Mouse (Mus musculus) heart, embryonic 10.5 days (tissue): Measurements from ENCODE around the gene Nradd. TPM values are rescaled to one million over a fixed set of nuclear protein-coding genes. Genes with fewer than 3 reads are reported as not detected.

Source experiments
- DNase-seq: peaks from one replicate; pipeline ENCODE4 v3.0.0-alpha.2; 2017; ENCODE audit warnings: low spot score
- H3K27ac ChIP-seq: fragments of 300-500 bp; sonication (generic); 2 replicates; pipeline ENCODE4 v1.5.1; 2016; ENCODE audit warnings: mild to moderate bottlenecking
- H3K27me3 ChIP-seq: fragments of 300-500 bp; sonication (generic); 2 replicates; pipeline ENCODE4 v1.6.1; 2016; ENCODE audit warnings: mild to moderate bottlenecking; ENCODE audit not compliant: poor library complexity, insufficient read depth, severe bottlenecking
- H3K36me3 ChIP-seq: fragments of 300-500 bp; sonication (generic); 2 replicates; pipeline ENCODE4 v1.6.1; 2016; ENCODE audit warnings: mild to moderate bottlenecking, moderate library complexity
- H3K4me1 ChIP-seq: fragments of 300-500 bp; sonication (generic); 2 replicates; pipeline ENCODE4 v1.6.1; 2016; ENCODE audit warnings: mild to moderate bottlenecking
- H3K4me3 ChIP-seq: fragments of 300-500 bp; sonication (generic); 2 replicates; pipeline ENCODE4 v1.5.1; 2016; ENCODE audit warnings: mild to moderate bottlenecking, moderate library complexity
- H3K9me3 ChIP-seq: fragments of 300-500 bp; sonication (generic); 2 replicates; pipeline ENCODE4 v1.6.1; 2016; ENCODE audit warnings: mild to moderate bottlenecking, moderate library complexity
- WGBS: fragments of 180-500 bp; shearing (Covaris S2); methylation state at CpG from one replicate; pipeline ENCODE4 v1.1.7; 2016; 5-methylcytosine and 5-hydroxymethylcytosine counted together
- polyA plus RNA-seq: library from polyadenylated mRNA; unstranded; fragments of >200 nt; fragmentation: Nextera tagmentation; extraction: Ambion mirVana; gene quantifications from 2 replicates; pipeline ENCODE4 v1.2.1, GENCODE M21; 2016

Nradd gene
- polyA plus RNA-seq, 1 experiment from 2014 or later: 32.3 TPM

DNA sequence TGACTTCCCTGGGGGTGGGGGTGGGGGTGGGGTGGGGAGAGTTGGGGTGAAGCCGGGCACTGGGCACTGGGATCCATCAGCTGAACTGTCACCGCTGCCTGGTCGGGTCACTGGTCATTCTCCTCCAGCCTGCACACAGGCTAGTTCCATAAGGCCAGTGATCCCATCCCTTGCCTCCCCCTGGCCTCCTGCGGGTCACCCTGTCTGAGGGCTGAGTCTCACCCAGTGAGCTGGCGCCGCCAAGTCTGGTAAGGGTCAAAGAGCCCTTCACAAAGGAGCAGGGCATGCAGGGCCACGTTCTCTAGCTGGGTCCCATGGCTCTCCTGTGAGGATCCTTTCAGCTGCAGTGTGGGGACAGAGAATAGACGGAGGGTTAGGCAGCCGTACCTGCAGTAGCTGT is 19.5 kb upstream of the Nradd start:
- WGBS: 49% methylated on average over 9 of the region's 9 CpGs
- no peak overlapping the region for H3K4me3 ChIP-seq

DNA sequence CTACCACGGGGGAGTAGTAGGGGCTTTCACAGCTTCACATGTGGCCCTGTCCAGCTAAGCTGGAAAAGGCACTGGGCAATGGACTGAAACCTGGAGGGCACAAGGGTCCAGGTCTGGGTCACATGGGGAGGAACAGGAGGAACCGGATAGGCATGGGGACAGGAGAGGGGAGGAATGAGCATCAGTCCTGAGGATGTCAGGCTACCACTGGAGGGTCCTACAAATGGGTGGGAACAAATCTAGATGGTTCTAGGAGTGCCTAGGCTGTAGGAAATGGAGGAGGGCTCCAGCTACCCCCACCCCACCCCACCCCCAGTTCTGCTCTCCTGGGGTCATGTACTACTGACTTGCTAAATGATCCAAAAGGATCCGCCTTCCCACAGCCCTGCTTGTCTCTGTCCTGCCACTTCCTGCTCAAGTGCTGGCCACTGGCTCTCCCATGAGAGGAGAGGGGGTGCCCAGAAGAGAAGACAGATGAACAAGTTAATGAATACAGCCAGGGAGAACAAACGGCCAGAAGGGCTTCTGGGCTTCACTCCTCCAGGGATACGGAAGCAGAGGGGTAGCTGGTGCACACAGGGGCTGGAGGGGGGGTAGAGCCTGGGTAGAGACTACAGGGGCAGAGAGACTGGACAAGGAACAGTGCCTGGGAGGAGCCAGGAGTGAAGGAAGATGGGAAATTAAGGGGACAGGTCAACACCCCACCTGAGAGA is 18.7 kb upstream of the Nradd start:
- Histone ChIP-seq H3K36me3 (peaks cover 1% of the 10 kb centered on the region; the same call in 1 of the 2 replicates), H3K4me1 (peaks cover 24% of the 10 kb centered on the region), H3K27me3 (peaks cover 12% of the 10 kb centered on the region), H3K4me3 (no peak overlapping the region; the same call in 1 of the 2 replicates), H3K9me3 (no peaks in the 10 kb centered on the region), H3K27ac (peak overlapping the region; percentile 31; the same call in 1 of the 2 replicates)
- WGBS: 56% methylated on average over 5 of the region's 5 CpGs
- DNase-seq: no peak

More for the DNA sequence above, 19.5 kb upstream of the Nradd start:
- Histone ChIP-seq H3K27ac (peak overlapping the region; percentile 63; the same call in 1 of the 2 replicates), H3K9me3 (no peaks in the 10 kb centered on the region), H3K4me1 (peaks cover 30% of the 10 kb centered on the region), H3K36me3 (no peaks in the 10 kb centered on the region), H3K27me3 (0 out of 2 replicates have a peak, but pooled peaks cover 8% of the 10 kb centered on the region)
- DNase-seq: no peak

DNA sequence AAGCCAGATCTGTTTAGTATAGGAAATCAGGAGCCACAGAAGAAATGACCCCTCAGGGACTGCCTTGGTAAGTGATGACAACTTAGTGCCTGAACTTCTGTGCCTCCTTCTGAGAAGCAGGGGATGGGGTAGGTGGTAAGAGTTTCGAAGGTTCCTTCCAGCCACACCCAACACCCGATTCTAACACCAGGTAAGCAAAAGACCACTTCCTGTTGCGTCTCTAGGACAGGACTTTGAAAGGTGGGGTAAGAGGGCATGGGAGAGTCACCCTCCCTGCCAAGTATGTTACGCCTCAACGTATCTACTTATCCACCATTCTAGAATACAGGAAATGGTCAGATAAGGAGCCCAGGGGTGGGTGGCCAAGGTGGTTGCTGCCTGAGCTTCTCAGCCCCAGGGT is 16.8 kb upstream of the Nradd start:
- H3K4me1 ChIP-seq: peaks cover 24% of the 10 kb centered on the region
- H3K27ac ChIP-seq: no peak overlapping the region
- no peak for DNase-seq
- H3K9me3 ChIP-seq: no peaks in the 10 kb centered on the region
- peaks cover 30% of the 10 kb centered on the region for H3K27me3 ChIP-seq
- peaks cover 5% of the 10 kb centered on the region; the same call in 1 of the 2 replicates for H3K36me3 ChIP-seq
- H3K4me3 ChIP-seq: no peak overlapping the region
- 77% methylated on average over 5 of the region's 5 CpGs for WGBS

DNA sequence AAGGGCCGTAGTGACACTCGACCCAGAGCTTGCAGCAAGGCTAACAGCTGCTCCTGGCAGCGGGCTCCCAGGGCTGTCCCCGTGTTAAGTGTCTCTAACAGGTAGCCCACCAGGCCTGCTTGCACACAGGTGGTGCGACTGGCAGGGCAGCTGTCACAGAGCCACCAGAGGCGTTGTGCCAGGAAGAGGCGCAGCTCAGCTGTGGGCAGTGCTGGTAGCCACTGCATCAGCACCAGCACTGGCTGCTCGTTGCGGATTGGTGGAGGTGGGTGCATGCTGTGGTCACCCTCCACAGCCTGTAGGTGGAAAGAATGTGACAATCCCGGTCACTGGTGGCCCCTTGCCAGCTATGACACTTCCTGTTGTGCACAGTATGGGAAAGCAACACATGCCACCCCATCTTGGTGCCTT is 14.4 kb upstream of the Nradd start:
- H3K9me3 ChIP-seq: no peaks in the 10 kb centered on the region
- H3K27ac ChIP-seq: no peak overlapping the region
- WGBS: 84% methylated on average over 10 of the region's 10 CpGs
- no peak for DNase-seq
- peaks cover 6% of the 10 kb centered on the region; the same call in 1 of the 2 replicates for H3K36me3 ChIP-seq
- H3K27me3 ChIP-seq: peaks cover 48% of the 10 kb centered on the region
- peaks cover 10% of the 10 kb centered on the region for H3K4me1 ChIP-seq
- no peak overlapping the region for H3K4me3 ChIP-seq

DNA sequence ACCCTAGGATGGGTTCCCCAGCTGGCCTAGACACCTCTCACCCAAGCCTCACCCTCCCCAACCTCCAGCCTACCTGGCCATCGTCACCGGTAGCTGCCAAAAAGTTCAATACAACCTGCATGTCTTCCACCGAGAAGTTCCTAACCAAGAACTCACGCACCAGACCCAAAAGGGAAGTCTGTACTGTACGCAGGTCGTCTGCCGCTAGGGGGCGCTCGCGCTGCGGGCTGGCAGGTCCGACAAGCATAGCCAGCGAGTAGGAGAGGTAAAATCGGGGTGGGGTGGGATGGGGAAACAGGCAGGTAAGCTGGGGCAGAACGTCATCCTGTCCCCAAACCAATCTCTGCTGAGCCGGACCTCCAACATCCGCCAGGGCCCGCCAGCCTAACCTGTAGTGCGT is 11.0 kb upstream of the Nradd start:
- no peaks in the 10 kb centered on the region for H3K9me3 ChIP-seq
- peaks cover 82% of the 10 kb centered on the region for H3K27me3 ChIP-seq
- peaks cover 11% of the 10 kb centered on the region for H3K4me1 ChIP-seq
- H3K36me3 ChIP-seq: peaks cover 10% of the 10 kb centered on the region; the same call in 1 of the 2 replicates
- DNase-seq: peak; percentile 89
- WGBS: 7% methylated on average over 19 of the region's 19 CpGs
- no peak overlapping the region for H3K4me3 ChIP-seq
- H3K27ac ChIP-seq: no peak overlapping the region

DNA sequence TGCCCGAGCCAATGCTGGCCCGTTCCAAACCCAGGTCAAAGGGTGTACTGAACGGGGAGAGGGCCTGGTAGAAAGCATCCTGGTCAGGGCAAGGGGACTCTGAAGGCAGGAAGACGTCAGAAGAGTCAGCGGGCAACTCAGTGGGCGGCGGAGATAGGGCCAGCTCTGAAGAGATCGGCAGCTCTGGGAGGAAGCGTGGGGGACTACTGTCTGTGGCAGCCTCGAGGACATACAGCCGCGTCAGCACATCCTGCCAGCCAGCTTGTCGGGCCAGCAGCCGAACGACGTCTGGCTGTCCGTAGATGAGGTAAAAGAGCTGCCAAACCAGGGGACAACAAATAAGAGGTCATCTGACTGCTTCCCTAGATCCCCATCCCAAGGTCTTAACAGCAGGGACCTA is 9.6 kb upstream of the Nradd start:
- Histone ChIP-seq H3K27ac (no peak overlapping the region), H3K27me3 (peaks cover 92% of the 10 kb centered on the region), H3K4me3 (no peak overlapping the region), H3K4me1 (peaks cover 11% of the 10 kb centered on the region), H3K36me3 (peaks cover 13% of the 10 kb centered on the region; the same call in 1 of the 2 replicates), H3K9me3 (no peaks in the 10 kb centered on the region)
- 75% methylated on average over 17 of the region's 17 CpGs for WGBS
- no peak for DNase-seq

DNA sequence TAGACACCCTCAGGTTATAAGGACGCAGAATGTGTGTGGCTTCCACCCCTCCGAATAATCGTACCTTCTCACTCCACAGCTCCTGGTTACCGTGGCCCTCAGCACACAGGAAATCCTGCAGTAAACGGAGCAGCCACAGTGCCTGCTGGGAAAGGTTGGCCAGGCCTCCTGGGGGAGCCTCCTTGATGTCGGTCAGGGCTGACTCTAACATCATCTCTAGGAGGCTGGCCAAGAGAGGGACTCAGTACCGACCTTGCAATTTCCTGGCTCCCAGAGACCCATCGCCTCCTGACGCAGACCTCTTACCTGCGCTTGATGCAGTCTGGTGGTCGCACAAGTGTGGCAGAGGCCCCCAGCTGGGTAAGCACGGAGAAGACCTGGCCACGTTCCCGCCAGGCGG is 8.4 kb upstream of the Nradd start:
- WGBS: 81% methylated on average over 15 of the region's 15 CpGs
- Histone ChIP-seq H3K27ac (no peak overlapping the region), H3K4me3 (no peak overlapping the region), H3K4me1 (peaks cover 17% of the 10 kb centered on the region), H3K36me3 (peaks cover 15% of the 10 kb centered on the region), H3K9me3 (no peaks in the 10 kb centered on the region), H3K27me3 (peaks cover 88% of the 10 kb centered on the region)
- DNase-seq: no peak

DNA sequence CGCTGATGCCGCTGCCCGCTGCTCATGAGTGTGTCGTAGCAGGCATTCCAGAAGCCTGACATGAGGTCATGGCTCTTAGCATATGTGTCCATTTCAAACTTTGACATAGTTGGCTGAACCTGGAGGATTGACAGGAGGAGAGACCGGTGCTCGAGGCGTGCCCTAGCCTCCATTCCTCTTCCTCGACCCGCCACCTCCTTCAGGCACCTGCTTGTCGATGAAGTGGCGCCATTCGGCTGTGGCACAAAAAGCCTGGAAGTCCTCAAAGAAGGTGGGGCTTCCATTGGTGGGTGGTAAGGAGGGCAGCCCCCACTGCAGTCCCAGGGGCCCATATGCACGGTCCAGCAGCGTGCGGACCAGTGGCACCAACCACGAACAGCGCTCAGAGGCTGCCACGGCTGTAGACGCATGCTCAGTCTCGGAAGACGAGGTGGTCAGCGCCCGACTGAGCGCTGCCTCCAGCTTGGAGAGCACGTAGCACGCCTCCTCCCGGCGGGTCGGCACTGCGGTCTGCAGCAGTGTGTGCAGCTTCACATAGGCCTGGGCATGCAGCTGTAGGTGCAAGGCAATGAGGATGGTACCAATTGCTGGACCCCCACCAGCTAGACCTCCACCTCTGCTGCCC is 7.5 kb upstream of the Nradd start:
- Histone ChIP-seq H3K27me3 (peaks cover 86% of the 10 kb centered on the region), H3K4me1 (peaks cover 20% of the 10 kb centered on the region), H3K27ac (no peak overlapping the region), H3K9me3 (no peaks in the 10 kb centered on the region), H3K4me3 (peak overlapping the region; percentile 48), H3K36me3 (peaks cover 14% of the 10 kb centered on the region)
- WGBS: 17% methylated on average over 30 of the region's 30 CpGs
- DNase-seq: no peak

DNA sequence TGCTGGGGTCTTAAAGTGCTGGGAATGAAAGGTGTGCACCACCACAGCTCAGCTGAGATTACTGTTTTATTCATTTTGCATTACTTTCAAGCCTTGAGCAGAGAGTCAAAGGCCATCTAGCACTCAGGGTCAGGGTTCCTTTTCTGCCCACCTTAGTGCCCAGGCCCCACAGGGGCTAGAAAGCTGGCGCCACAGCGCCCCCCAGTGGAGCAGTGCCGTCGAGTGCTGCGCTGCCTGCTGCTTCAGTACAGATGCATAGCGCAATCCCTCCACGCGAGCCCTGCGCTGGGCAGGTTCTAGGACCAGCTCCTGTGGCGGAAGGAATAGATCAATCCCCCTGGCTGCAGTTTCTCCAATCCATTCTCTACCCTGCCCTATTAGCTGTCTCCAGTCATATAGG is 6.9 kb upstream of the Nradd start:
- 11% methylated on average over 10 of the region's 10 CpGs for WGBS
- no peaks in the 10 kb centered on the region for H3K9me3 ChIP-seq
- H3K27me3 ChIP-seq: peaks cover 86% of the 10 kb centered on the region
- peaks cover 20% of the 10 kb centered on the region for H3K4me1 ChIP-seq
- H3K4me3 ChIP-seq: peak overlapping the region; percentile 48
- DNase-seq: no peak
- H3K27ac ChIP-seq: no peak overlapping the region
- peaks cover 14% of the 10 kb centered on the region for H3K36me3 ChIP-seq

DNA sequence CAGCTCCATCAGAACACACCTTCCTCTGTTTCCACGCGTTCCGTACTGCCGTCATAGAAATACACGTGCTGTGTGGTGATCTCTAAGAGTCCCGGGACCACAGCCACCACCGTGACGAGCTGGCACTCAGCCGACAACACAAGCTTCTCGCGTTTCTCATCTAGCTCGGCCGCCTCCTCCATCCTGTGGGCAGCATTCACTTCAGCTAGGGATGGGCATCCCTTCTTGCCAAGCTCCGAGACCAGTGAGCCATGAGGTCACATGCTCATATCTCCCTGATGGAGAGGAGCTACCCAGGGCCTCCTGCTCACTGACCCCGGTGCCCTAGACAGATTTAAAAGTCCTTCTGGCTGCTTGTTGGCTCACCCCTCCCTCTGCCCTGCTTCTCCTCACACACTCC is 5.9 kb upstream of the Nradd start:
- Histone ChIP-seq H3K27me3 (peaks cover 84% of the 10 kb centered on the region), H3K27ac (no peak overlapping the region), H3K36me3 (peaks cover 14% of the 10 kb centered on the region), H3K4me1 (peaks cover 25% of the 10 kb centered on the region), H3K4me3 (no peak overlapping the region), H3K9me3 (no peaks in the 10 kb centered on the region)
- no peak for DNase-seq
- 86% methylated on average over 15 of the region's 15 CpGs for WGBS

DNA sequence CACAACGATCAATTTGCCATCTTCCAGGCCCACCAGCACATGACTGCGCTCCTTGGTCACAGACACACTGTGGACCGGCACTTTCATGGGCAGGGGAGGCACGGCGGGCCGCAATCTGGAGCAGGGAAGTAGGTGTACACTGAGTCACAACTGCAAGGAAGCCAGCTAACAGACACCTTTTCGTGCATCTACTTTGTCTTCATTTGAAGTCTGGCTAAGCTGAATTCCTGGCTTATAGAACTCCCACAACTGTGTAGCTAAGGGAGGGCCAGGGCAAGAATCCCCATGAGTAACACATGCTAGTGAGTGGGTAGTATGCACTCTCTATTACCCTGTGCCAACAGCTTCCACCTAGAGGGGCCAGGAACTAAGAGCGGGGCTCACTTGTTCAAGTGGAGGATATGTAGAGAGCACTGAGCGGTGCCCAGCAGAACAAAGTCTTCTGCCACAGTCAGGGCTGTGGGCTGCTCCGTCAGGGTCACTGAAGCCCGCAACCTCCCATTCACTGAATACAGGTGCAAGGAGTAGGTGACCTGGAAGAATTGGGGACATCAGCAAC is 1.2 kb upstream of the Nradd start:
- Histone ChIP-seq H3K9me3 (no peaks in the 10 kb centered on the region), H3K36me3 (peaks cover 31% of the 10 kb centered on the region), H3K27ac (peak overlapping the region; percentile 89), H3K4me1 (peaks cover 42% of the 10 kb centered on the region), H3K27me3 (peaks cover 37% of the 10 kb centered on the region), H3K4me3 (peak overlapping the region; percentile 67)
- 72% methylated on average over 11 of the region's 11 CpGs for WGBS
- no peak for DNase-seq

DNA sequence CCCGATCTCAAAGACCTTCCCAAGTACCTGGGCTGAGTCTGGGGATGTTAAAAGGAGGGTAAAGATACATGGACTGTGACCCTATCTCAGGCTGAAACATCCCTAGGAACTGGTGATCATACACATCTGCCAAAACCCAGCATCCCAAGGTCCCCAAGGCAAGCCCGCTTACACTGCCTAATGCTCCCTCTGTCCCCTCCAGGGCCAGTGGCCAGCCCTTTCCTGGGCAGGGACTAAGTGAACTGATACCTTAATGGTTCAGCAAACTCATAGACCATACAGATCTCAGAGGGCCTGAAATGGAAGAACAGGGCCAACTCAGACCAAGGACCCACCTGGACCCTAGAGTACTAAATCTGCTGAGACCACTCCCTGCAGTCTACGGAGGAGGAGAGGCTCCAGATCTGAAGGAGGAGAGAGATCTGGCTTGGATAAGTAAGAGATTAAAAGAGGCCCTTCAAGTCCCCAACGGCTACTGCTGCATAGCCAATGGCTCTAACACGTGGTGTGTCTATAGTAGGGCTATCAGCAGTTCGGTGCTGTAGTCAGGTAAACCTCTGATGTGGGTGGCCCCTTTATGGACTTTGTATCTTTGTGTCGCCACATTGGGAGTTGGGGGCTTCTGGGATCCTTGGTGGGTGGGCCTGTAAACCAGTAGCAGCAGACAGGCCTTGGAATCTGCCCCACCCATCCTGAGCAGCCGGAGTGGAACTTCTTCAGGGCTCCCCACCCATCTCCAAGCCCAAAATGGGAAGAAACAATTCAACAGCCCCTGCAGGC is 646 bp downstream of the Nradd start:
- WGBS: 41% methylated on average over 8 of the region's 8 CpGs
- H3K4me1 ChIP-seq: peaks cover 42% of the 10 kb centered on the region
- peaks cover 21% of the 10 kb centered on the region for H3K27me3 ChIP-seq
- peak overlapping the region; percentile 89 for H3K27ac ChIP-seq
- DNase-seq: peak; percentile 72
- peaks cover 47% of the 10 kb centered on the region for H3K36me3 ChIP-seq
- H3K9me3 ChIP-seq: no peaks in the 10 kb centered on the region
- H3K4me3 ChIP-seq: peak overlapping the region; percentile 67
